Mouse (Mus musculus) heart, postnatal 0 days (tissue): ENCODE data around the gene Pnpla8.

ENCODE experiments used
- CTCF ChIP-seq: IDR thresholded peaks from 2 replicates; pipeline ENCODE4 v1.5.1; 2016; ENCODE audit warnings: antibody characterized with exemption, control low read depth, low read depth
- EP300 ChIP-seq: IDR thresholded peaks from 2 replicates; pipeline ENCODE4 v1.6.1; 2016; ENCODE audit warnings: antibody characterized with exemption, low read depth

- TF ChIP-seq CTCF, result no peak
- no peak for TF ChIP-seq EP300
Observed at GRCm38 (mm10) chr12:44300793-44301192, 79.6 kb downstream of the Pnpla8 start.
